Mouse (Mus musculus) forebrain, embryonic 13.5 days (tissue): ENCODE results near the gene Ankrd7. TPM values are rescaled to one million over a fixed set of nuclear protein-coding genes. Genes with fewer than 3 reads are reported as not detected.

Experiments used
- ATAC-seq: fragments of 200-750 bp; cut with Nextera tagmentation; 2 replicates; pipeline ENCODE4 v1.8.0; 2017
- H3K27ac ChIP-seq: fragments of 300-500 bp; sonication (generic); 2 replicates; pipeline ENCODE4 v1.5.1; 2015; ENCODE audit warnings: inconsistent platforms, mild to moderate bottlenecking, moderate library complexity
- H3K27me3 ChIP-seq: fragments of 300-500 bp; sonication (generic); 2 replicates; pipeline ENCODE4 v1.6.1; 2015; ENCODE audit warnings: mild to moderate bottlenecking, inconsistent platforms
- H3K36me3 ChIP-seq: fragments of 300-500 bp; sonication (generic); 2 replicates; pipeline ENCODE4 v1.6.1; 2015; ENCODE audit warnings: mild to moderate bottlenecking, inconsistent platforms; ENCODE audit not compliant: poor library complexity, severe bottlenecking
- H3K4me1 ChIP-seq: fragments of 300-500 bp; sonication (generic); 2 replicates; pipeline ENCODE4 v1.6.1; 2015; ENCODE audit warnings: inconsistent platforms
- H3K4me2 ChIP-seq: fragments of 300-500 bp; sonication (generic); 2 replicates; pipeline ENCODE4 v1.6.1; 2015; ENCODE audit warnings: inconsistent platforms, mild to moderate bottlenecking, moderate library complexity
- H3K4me3 ChIP-seq: fragments of 300-500 bp; sonication (generic); 2 replicates; pipeline ENCODE4 v1.5.1; 2015; ENCODE audit warnings: mild to moderate bottlenecking, inconsistent platforms
- H3K9ac ChIP-seq: fragments of 300-500 bp; sonication (generic); 2 replicates; pipeline ENCODE4 v1.6.1; 2015; ENCODE audit warnings: mild to moderate bottlenecking, inconsistent platforms
- H3K9me3 ChIP-seq: fragments of 300-500 bp; sonication (generic); replicated peaks from 2 replicates; pipeline ENCODE4 v1.6.1; 2016; ENCODE audit warnings: inconsistent platforms
- WGBS: fragments of 180-500 bp; shearing (Covaris S2); methylation state at CpG from one replicate; pipeline ENCODE4 v1.1.7; 2015; 5-methylcytosine and 5-hydroxymethylcytosine counted together
- polyA plus RNA-seq: library from polyadenylated mRNA; unstranded; fragments of >200 nt; fragmentation: Nextera tagmentation; extraction: Ambion mirVana; gene quantifications from 2 replicates; pipeline ENCODE4 v1.2.1, GENCODE M21; 2015

The Ankrd7 gene
- polyA plus RNA-seq, 1 experiment from 2014 or later, result 0.28 TPM

DNA sequence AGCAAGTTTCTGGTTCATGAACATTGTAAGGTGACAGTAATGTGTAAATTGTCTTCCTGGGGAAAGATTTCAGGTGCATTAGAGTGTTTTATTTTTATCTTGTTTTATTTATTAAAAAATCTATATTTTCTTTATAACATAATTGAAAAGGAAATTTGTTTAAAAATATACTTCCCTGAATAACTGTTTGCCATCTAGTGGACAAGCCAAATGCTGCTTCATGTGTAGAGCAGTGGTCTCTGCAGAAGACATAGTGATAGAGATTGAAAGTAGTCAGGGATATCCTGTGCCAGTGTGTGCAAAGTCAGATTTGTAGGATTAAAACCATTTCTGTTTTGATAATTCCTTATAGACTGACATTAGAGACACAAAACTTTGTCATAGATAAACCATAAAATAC, 28.0 kb downstream of the Ankrd7 start:
- Histone ChIP-seq H3K4me2 (no peak overlapping the region), H3K4me1 (no peaks in the 10 kb centered on the region), H3K27ac (no peak overlapping the region), H3K9ac (no peak overlapping the region), H3K9me3 (no peaks in the 10 kb centered on the region; the same call in 1 of the 2 replicates), H3K27me3 (no peaks in the 10 kb centered on the region), H3K4me3 (no peak overlapping the region), H3K36me3 (no peaks in the 10 kb centered on the region)
- no peak for ATAC-seq

DNA sequence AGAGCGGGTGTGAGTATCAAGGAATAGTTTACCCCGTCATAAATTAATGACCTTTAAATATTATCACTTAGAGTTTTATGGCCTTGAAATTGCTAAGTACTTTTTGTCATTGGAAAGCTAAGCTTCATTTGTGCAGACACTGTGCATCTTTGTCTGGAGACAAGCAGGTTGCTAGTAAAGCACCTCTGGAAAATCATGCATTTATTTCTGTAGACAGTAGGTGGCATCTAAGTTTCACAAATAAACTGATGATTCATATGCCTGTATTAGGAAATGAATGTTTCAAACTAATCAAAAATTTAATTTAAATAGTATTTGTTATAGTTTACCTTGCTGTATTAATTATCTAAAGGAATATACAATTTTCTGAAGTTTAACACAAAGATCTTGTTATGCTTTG, 41.1 kb downstream of the Ankrd7 start:
- H3K9me3 ChIP-seq, result no peaks in the 10 kb centered on the region
- ATAC-seq, result peak; percentile 51; the same call in 1 of the 2 replicates
- H3K27me3 ChIP-seq, result no peaks in the 10 kb centered on the region
- 90% methylated on average over 2 of the region's 2 CpGs for whole genome bisulfite sequencing
- H3K27ac ChIP-seq, result no peak overlapping the region
- no peaks in the 10 kb centered on the region for H3K36me3 ChIP-seq
- no peak overlapping the region for H3K4me2 ChIP-seq
- H3K9ac ChIP-seq, result no peak overlapping the region
- no peak overlapping the region for H3K4me3 ChIP-seq
- no peaks in the 10 kb centered on the region for H3K4me1 ChIP-seq

DNA sequence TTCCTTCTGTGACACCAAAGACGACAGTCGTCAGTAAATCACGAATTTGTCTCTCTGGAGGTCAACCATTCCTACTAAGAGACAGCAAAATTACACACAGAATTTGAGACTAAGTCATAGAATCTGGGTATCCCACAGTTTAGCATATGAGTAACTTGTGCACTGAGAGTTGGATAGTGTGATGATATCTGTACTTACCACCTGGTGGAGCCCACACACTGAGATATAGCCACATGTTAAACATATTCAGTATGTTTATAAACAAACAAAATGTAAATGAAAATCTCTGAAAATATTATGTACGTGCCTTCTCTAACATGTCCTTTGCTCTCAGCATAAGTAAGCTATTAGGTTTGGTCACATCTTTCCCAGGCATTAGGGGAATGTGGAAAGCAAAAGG, 47.1 kb downstream of the Ankrd7 start:
- H3K9me3 ChIP-seq, result no peaks in the 10 kb centered on the region
- H3K4me2 ChIP-seq, result no peak overlapping the region
- H3K27ac ChIP-seq, result no peak overlapping the region
- H3K4me1 ChIP-seq, result no peaks in the 10 kb centered on the region
- no peak overlapping the region for H3K9ac ChIP-seq
- peak; percentile 54; the same call in 1 of the 2 replicates for ATAC-seq
- no peaks in the 10 kb centered on the region for H3K27me3 ChIP-seq
- H3K36me3 ChIP-seq, result no peaks in the 10 kb centered on the region
- no peak overlapping the region for H3K4me3 ChIP-seq
- WGBS, result 82% methylated on average over 4 of the region's 4 CpGs

DNA sequence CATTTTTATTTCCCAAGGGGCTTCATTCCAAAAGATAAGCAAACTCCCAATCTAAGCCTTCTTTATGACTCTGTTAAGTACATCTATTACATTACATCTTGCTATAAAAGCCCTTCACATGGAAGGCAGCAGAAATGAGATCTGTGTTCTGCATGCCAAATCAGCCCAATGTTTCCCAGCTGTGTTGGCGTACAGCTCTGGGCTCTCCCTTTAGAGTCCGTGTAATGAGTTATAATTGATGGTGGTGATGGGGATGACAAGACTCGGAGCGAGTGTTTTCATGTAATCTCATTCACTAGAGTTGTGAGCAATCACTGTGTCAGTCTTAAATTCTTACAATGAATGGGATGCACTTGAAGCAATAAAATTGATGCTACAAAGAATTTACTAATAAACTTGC, 49.9 kb downstream of the Ankrd7 start:
- no peak overlapping the region for H3K4me2 ChIP-seq
- no peaks in the 10 kb centered on the region for H3K36me3 ChIP-seq
- no peak overlapping the region for H3K9ac ChIP-seq
- WGBS, result 50% methylated on average over 4 of the region's 4 CpGs
- H3K4me3 ChIP-seq, result no peak overlapping the region
- ATAC-seq, result peak; percentile 91
- no peak overlapping the region for H3K27ac ChIP-seq
- H3K4me1 ChIP-seq, result no peaks in the 10 kb centered on the region
- no peaks in the 10 kb centered on the region for H3K27me3 ChIP-seq
- no peaks in the 10 kb centered on the region for H3K9me3 ChIP-seq

DNA sequence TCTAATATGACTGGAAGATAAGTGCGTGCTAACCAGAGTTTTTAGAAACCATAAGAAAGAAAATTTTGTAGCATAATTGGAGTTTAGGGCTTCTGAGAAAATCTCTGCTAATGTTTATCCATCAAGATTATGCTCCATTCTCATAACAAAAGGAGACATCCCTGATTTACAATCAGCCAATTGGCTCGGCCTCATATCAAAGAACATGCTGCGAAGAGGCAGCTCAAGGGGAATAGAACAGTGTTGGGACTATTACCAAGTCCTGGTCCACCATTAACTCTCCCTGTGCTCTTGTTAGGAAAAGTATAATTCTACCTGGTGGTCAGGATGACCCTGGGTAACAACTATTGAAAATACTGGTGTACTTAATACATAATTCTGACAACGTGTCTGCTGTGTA, 50.4 kb downstream of the Ankrd7 start:
- WGBS, result 71% methylated on average over 4 of the region's 4 CpGs
- H3K27me3 ChIP-seq, result no peaks in the 10 kb centered on the region
- H3K9ac ChIP-seq, result no peak overlapping the region
- no peak overlapping the region for H3K4me2 ChIP-seq
- ATAC-seq, result peak; percentile 54
- H3K36me3 ChIP-seq, result no peaks in the 10 kb centered on the region
- H3K9me3 ChIP-seq, result no peaks in the 10 kb centered on the region
- H3K4me1 ChIP-seq, result no peaks in the 10 kb centered on the region
- no peak overlapping the region for H3K27ac ChIP-seq
- H3K4me3 ChIP-seq, result no peak overlapping the region

Other genes with a start within 250 kb of the Ankrd7 start
- 234 and 281 TPM in 2 replicates for gene Lsm8, start 17.7 kb upstream of the Ankrd7 start, polyA plus RNA-seq